Mouse (Mus musculus): ENCODE data around the gene Frem1. TPM values are rescaled to one million over a fixed set of nuclear protein-coding genes. Genes with fewer than 3 reads are reported as not detected.

Gene Frem1
- polyA plus RNA-seq, 1 experiment from 2014 or later: 6.4 TPM

DNA sequence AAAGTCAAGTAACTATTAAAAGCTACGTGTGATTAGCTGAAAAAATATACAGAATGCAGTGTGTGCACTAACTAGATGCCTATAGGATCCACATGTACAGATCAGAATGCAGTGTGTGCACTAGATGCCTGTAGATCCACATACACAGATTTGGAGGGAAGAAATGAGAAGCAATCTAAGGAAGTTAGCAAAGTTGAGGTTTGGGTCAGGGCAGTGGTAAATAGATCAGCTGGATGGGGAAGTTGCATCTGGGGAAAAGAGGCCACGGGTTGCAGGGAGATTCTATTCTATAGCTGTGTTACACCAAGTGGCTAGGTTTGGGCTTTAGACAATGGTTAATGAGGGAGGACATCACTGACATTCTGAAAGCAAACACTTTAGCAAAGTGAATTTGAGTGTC, 133.5 kb downstream of the Frem1 start:
- no peaks in the 10 kb centered on the region for H3K27me3 ChIP-seq (ENCODE audit: control insufficient read depth, insufficient read depth, low read length)
- H3K9me3 ChIP-seq (ENCODE audit: control insufficient read depth, low read length): no peaks in the 10 kb centered on the region
- no peak overlapping the region for H3K9ac ChIP-seq (ENCODE audit: low read length)
- H3K4me2 ChIP-seq (ENCODE audit: low read length): no peak overlapping the region
- no peak overlapping the region for H3K4me3 ChIP-seq (ENCODE audit: control insufficient read depth in 1 of 2, insufficient read depth in 1 of 2, low read depth in 1 of 2, low read length in 2 of 2)
- H3K27ac ChIP-seq (replicated peaks in 1 of 2; ENCODE audit: control insufficient read depth in 1 of 2, insufficient read depth in 1 of 2, low read depth in 2 of 2, low read length in 2 of 2): no peak overlapping the region
- ATAC-seq (ENCODE audit: insufficient number of reproducible peaks, insufficient read depth, low FRiP score, low read depth): no peak
- peaks cover 5 to 6% of the 10 kb centered on the region in 2 experiments; a peak in 3 of 4 replicates for H3K4me1 ChIP-seq (ENCODE audit: control insufficient read depth in 2 of 2, insufficient read depth in 2 of 2, low read length in 2 of 2)
- 72% methylated on average over 2 of the region's 2 CpGs for WGBS
- no peaks in the 10 kb centered on the region for H3K36me3 ChIP-seq (ENCODE audit: control insufficient read depth, insufficient read depth, low read length)

DNA sequence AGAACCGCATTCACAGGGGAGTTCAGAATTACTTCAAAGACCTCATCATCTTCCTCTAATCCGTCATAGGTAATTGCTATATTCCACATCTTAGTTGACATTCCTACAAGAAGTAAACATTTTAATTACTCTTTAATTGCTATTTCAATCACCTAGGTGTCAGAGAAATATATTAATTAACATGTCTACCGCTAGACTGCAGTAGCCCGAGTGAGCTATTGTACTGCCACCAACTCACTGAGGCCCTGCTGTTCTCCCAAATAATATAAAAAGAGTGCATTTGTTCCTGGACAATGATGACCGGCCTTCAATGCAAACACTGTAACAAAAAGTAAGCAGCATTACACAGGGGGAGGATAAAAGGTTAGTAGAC, 135.5 kb downstream of the Frem1 start:
- no peak overlapping the region for H3K9ac ChIP-seq (ENCODE audit: low read length)
- peaks cover 5 to 6% of the 10 kb centered on the region in 2 experiments; a peak in 3 of 4 replicates for H3K4me1 ChIP-seq (ENCODE audit: control insufficient read depth in 2 of 2, insufficient read depth in 2 of 2, low read length in 2 of 2)
- no peak overlapping the region for H3K4me3 ChIP-seq (ENCODE audit: control insufficient read depth in 1 of 2, insufficient read depth in 1 of 2, low read depth in 1 of 2, low read length in 2 of 2)
- H3K9me3 ChIP-seq (ENCODE audit: control insufficient read depth, low read length): no peaks in the 10 kb centered on the region
- no peak overlapping the region for H3K4me2 ChIP-seq (ENCODE audit: low read length)
- 80% methylated on average over 5 of the region's 5 CpGs for WGBS
- ATAC-seq (ENCODE audit: insufficient number of reproducible peaks, insufficient read depth, low FRiP score, low read depth): no peak
- no peak overlapping the region for H3K27ac ChIP-seq (replicated peaks in 1 of 2; ENCODE audit: control insufficient read depth in 1 of 2, insufficient read depth in 1 of 2, low read depth in 2 of 2, low read length in 2 of 2)
- 0 out of 2 replicates have a peak, but pooled peaks cover 6% of the 10 kb centered on the region for H3K36me3 ChIP-seq (ENCODE audit: control insufficient read depth, insufficient read depth, low read length)
- no peaks in the 10 kb centered on the region for H3K27me3 ChIP-seq (ENCODE audit: control insufficient read depth, insufficient read depth, low read length)

DNA sequence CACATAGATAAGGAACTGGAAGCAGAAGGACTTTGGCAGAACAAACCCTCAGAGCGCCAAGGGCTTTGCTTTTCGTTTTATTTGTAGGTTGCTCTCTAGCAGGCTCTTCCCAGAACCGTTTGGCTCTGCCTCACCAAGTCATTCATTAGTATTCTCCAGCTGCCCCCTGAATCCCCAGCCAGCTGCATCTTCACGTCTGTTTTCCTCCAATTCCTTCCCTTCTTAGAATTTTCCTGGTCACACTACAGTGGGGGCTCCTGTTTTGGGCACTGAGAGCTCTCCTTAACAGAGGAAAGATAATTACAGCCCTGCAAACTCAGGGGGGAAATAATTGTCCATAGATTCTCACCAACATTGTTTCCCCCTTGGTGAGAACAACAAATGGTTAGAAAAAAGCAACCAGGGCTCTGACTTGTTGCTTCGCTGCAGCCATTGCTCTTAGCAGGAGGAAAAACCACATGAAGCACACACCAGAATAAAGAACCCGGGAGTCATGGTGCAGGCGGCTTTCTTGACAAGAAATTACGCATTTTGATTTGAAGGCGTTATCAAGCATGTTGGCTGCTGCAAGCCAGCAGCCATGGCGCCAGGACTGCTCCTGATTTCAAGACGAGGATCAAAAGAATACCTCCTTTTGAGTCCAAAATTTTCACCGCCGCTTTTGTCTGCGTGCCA, 136.0 kb downstream of the Frem1 start:
- H3K4me1 ChIP-seq (ENCODE audit: control insufficient read depth in 2 of 2, insufficient read depth in 2 of 2, low read length in 2 of 2): peaks cover 5 to 6% of the 10 kb centered on the region in 2 experiments; a peak in 3 of 4 replicates
- H3K36me3 ChIP-seq (ENCODE audit: control insufficient read depth, insufficient read depth, low read length): 0 out of 2 replicates have a peak, but pooled peaks cover 6% of the 10 kb centered on the region
- H3K27ac ChIP-seq (replicated peaks in 1 of 2; ENCODE audit: control insufficient read depth in 1 of 2, insufficient read depth in 1 of 2, low read depth in 2 of 2, low read length in 2 of 2): peak overlapping the region; percentile 23 to 38; a peak in 3 of 4 replicates
- WGBS: 57% methylated on average over 14 of the region's 14 CpGs
- H3K9ac ChIP-seq (ENCODE audit: low read length): no peak overlapping the region
- H3K9me3 ChIP-seq (ENCODE audit: control insufficient read depth, low read length): no peaks in the 10 kb centered on the region
- H3K27me3 ChIP-seq (ENCODE audit: control insufficient read depth, insufficient read depth, low read length): no peaks in the 10 kb centered on the region
- ATAC-seq (ENCODE audit: insufficient number of reproducible peaks, insufficient read depth, low FRiP score, low read depth): no peak
- H3K4me3 ChIP-seq (ENCODE audit: control insufficient read depth in 1 of 2, insufficient read depth in 1 of 2, low read depth in 1 of 2, low read length in 2 of 2): no peak overlapping the region
- H3K4me2 ChIP-seq (ENCODE audit: low read length): 0 out of 2 replicates have a peak overlapping the region, but pooled peaks have one; percentile 3

DNA sequence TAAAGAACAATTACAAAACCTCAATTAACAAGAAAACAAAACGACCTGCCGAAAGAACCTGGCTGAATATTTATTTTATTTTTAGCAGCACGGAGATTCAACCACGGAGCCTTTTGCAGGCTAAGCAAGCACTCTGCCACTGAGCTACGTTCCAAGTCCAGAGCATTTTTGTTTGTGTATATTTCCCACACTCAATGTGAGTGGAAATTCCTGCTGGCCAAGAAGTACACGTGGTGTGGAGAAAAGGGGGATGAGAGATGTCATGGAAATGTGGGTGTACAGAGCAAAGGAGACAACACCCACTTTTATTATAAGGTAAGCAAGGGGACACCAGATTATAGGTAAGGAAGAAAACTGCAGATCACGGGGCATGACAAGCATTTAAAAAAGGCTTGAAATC, 136.6 kb downstream of the Frem1 start:
- 0 out of 2 replicates have a peak, but pooled peaks cover 6% of the 10 kb centered on the region for H3K36me3 ChIP-seq (ENCODE audit: control insufficient read depth, insufficient read depth, low read length)
- H3K27me3 ChIP-seq (ENCODE audit: control insufficient read depth, insufficient read depth, low read length): no peaks in the 10 kb centered on the region
- no peak overlapping the region for H3K9ac ChIP-seq (ENCODE audit: low read length)
- H3K4me3 ChIP-seq (ENCODE audit: control insufficient read depth in 1 of 2, insufficient read depth in 1 of 2, low read depth in 1 of 2, low read length in 2 of 2): no peak overlapping the region
- H3K27ac ChIP-seq (replicated peaks in 1 of 2; ENCODE audit: control insufficient read depth in 1 of 2, insufficient read depth in 1 of 2, low read depth in 2 of 2, low read length in 2 of 2): peak overlapping the region in 1 of 2 experiments; percentile 38; a peak in 2 of 4 replicates
- H3K4me2 ChIP-seq (ENCODE audit: low read length): 0 out of 2 replicates have a peak overlapping the region, but pooled peaks have one; percentile 3
- 50% methylated on average over 7 of the region's 7 CpGs for WGBS
- ATAC-seq (ENCODE audit: insufficient number of reproducible peaks, insufficient read depth, low FRiP score, low read depth): no peak
- H3K4me1 ChIP-seq (ENCODE audit: control insufficient read depth in 2 of 2, insufficient read depth in 2 of 2, low read length in 2 of 2): peaks cover 5 to 6% of the 10 kb centered on the region in 2 experiments; a peak in 3 of 4 replicates
- H3K9me3 ChIP-seq (ENCODE audit: control insufficient read depth, low read length): no peaks in the 10 kb centered on the region

DNA sequence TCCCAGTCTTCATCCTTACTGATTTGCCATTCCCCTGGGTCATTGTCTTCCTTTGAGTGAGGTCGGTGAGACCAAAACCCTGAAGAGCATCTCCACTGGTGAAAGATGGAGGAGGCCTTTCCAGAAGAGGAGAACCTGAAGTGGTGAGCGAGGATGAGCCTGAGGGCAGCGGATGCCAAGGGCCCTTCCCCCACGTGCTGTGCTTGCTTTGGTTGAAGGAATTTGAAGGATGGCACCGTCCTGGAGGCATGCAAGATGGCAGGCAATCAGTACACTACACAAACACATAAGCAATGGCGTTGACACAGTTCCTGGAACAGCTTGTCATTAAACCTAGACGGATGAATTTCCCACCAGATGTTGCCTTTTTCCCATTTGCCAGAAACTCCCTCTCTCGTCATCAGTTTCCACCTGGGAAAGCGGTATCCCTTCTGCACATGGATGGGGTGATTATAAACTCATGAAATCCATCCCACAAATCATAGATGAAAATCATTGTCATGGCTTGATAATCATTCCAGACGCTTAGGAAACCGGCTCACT, 137.5 kb downstream of the Frem1 start:
- H3K9ac ChIP-seq (ENCODE audit: low read length): no peak overlapping the region
- H3K4me3 ChIP-seq (ENCODE audit: control insufficient read depth in 1 of 2, insufficient read depth in 1 of 2, low read depth in 1 of 2, low read length in 2 of 2): no peak overlapping the region
- no peak for ATAC-seq (ENCODE audit: insufficient number of reproducible peaks, insufficient read depth, low FRiP score, low read depth)
- WGBS: 78% methylated on average over 11 of the region's 11 CpGs
- H3K36me3 ChIP-seq (ENCODE audit: control insufficient read depth, insufficient read depth, low read length): 0 out of 2 replicates have a peak, but pooled peaks cover 6% of the 10 kb centered on the region
- no peaks in the 10 kb centered on the region for H3K9me3 ChIP-seq (ENCODE audit: control insufficient read depth, low read length)
- no peak overlapping the region for H3K4me2 ChIP-seq (ENCODE audit: low read length)
- H3K4me1 ChIP-seq (ENCODE audit: control insufficient read depth in 2 of 2, insufficient read depth in 2 of 2, low read length in 2 of 2): peaks cover 5 to 6% of the 10 kb centered on the region in 2 experiments; a peak in 3 of 4 replicates
- H3K27me3 ChIP-seq (ENCODE audit: control insufficient read depth, insufficient read depth, low read length): no peaks in the 10 kb centered on the region
- H3K27ac ChIP-seq (replicated peaks in 1 of 2; ENCODE audit: control insufficient read depth in 1 of 2, insufficient read depth in 1 of 2, low read depth in 2 of 2, low read length in 2 of 2): no peak overlapping the region

DNA sequence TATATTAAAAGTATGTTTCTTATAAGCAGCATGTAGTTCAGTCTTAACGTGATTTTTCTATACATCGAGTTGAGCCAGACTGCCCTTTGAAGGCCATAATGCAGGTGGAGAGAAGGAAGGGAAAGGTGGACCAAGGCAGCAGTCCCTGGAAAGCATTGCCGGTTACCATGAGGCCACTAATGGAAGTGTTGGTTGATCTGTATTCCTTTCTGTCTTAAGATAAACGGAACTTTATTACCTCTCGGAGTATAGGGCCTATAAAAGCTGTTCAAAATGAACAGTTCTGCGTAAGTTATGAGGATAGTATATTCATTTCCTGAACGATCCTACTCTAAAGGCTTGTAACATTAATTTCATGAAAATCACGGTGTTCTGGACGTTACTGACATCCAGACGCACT, 156.9 kb downstream of the Frem1 start:
- 90% methylated on average over 10 of the region's 10 CpGs for WGBS
- H3K36me3 ChIP-seq (ENCODE audit: control insufficient read depth, insufficient read depth, low read length): no peaks in the 10 kb centered on the region
- no peak for ATAC-seq (ENCODE audit: insufficient number of reproducible peaks, insufficient read depth, low FRiP score, low read depth)
- no peak overlapping the region for H3K4me2 ChIP-seq (ENCODE audit: low read length)
- H3K9me3 ChIP-seq (ENCODE audit: control insufficient read depth, low read length): no peaks in the 10 kb centered on the region
- H3K27me3 ChIP-seq (ENCODE audit: control insufficient read depth, insufficient read depth, low read length): no peaks in the 10 kb centered on the region
- no peak overlapping the region for H3K9ac ChIP-seq (ENCODE audit: low read length)
- H3K27ac ChIP-seq (replicated peaks in 1 of 2; ENCODE audit: control insufficient read depth in 1 of 2, insufficient read depth in 1 of 2, low read depth in 2 of 2, low read length in 2 of 2): no peak overlapping the region
- no peaks in the 10 kb centered on the region for H3K4me1 ChIP-seq (ENCODE audit: control insufficient read depth in 2 of 2, insufficient read depth in 2 of 2, low read length in 2 of 2)
- no peak overlapping the region for H3K4me3 ChIP-seq (ENCODE audit: control insufficient read depth in 1 of 2, insufficient read depth in 1 of 2, low read depth in 1 of 2, low read length in 2 of 2)

DNA sequence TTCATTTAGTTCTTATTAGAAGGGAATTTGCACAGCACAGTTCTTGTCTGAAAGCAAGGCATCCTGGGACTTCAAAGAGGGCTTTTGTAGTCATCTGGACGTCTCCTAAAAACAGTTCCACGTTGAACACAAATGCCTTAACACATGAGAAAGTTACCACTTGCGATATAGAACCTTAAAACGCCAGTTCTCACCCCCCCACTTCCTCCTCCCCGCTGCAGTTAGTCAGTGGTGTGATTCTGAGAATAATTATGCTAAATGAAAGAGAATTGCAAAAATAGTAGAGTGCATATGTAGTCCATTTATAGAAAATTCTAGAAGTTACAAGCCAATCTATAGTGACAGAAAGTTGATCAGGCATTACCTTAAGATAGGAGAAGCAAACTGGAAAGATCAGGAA, 159.9 kb downstream of the Frem1 start:
- no peak for ATAC-seq (ENCODE audit: insufficient number of reproducible peaks, insufficient read depth, low FRiP score, low read depth)
- no peaks in the 10 kb centered on the region for H3K4me1 ChIP-seq (ENCODE audit: control insufficient read depth in 2 of 2, insufficient read depth in 2 of 2, low read length in 2 of 2)
- H3K36me3 ChIP-seq (ENCODE audit: control insufficient read depth, insufficient read depth, low read length): no peaks in the 10 kb centered on the region
- no peaks in the 10 kb centered on the region for H3K9me3 ChIP-seq (ENCODE audit: control insufficient read depth, low read length)
- H3K27ac ChIP-seq (replicated peaks in 1 of 2; ENCODE audit: control insufficient read depth in 1 of 2, insufficient read depth in 1 of 2, low read depth in 2 of 2, low read length in 2 of 2): no peak overlapping the region
- no peak overlapping the region for H3K4me3 ChIP-seq (ENCODE audit: control insufficient read depth in 1 of 2, insufficient read depth in 1 of 2, low read depth in 1 of 2, low read length in 2 of 2)
- no peaks in the 10 kb centered on the region for H3K27me3 ChIP-seq (ENCODE audit: control insufficient read depth, insufficient read depth, low read length)
- no peak overlapping the region for H3K9ac ChIP-seq (ENCODE audit: low read length)
- no peak overlapping the region for H3K4me2 ChIP-seq (ENCODE audit: low read length)
- 83% methylated on average over 5 of the region's 5 CpGs for WGBS
